Mouse (Mus musculus): ENCODE data around the gene Osr1. TPM values are rescaled to one million over a fixed set of nuclear protein-coding genes. Genes with fewer than 3 reads are reported as not detected.

Gene Osr1
- polyA plus RNA-seq, 1 experiment, result 0.77 TPM

- no peaks in the 10 kb centered on the region for H3K36me3 ChIP-seq (ENCODE audit: control insufficient read depth, insufficient read depth, low read length)
- H3K4me1 ChIP-seq (ENCODE audit: control insufficient read depth, insufficient read depth, insufficient read length), result no peaks in the 10 kb centered on the region
- peaks cover 7% of the 10 kb centered on the region; the same call in 1 of the 2 replicates for H3K27me3 ChIP-seq (ENCODE audit: control insufficient read depth, insufficient read depth, low read length)
- 9% methylated on average over 7 of the region's 7 CpGs for WGBS
- H3K4me3 ChIP-seq (ENCODE audit: extremely low read depth, insufficient read depth, insufficient read length), result no peak overlapping the region
- H3K27ac ChIP-seq (ENCODE audit: insufficient read depth, low read length), result no peak overlapping the region
- DNase-seq (ENCODE audit: low read depth in 1 of 2, low spot score in 2 of 2), result no peak
- no peak for TF ChIP-seq CTCF (IDR thresholded peaks at IDR 0.05; ENCODE audit: extremely low read depth, insufficient read depth, insufficient read length, insufficient replicate concordance)
- no peak for TF ChIP-seq POLR2A (IDR thresholded peaks at IDR 0.05; ENCODE audit: low read depth, low read length)
Observed at GRCm38 (mm10) chr12:9585085-9585453, 15.2 kb downstream of the Osr1 start.

- H3K36me3 ChIP-seq (ENCODE audit: control insufficient read depth, insufficient read depth, low read length), result no peaks in the 10 kb centered on the region
- H3K27me3 ChIP-seq (ENCODE audit: control insufficient read depth, insufficient read depth, low read length), result no peaks in the 10 kb centered on the region
- no peak for DNase-seq (ENCODE audit: low read depth in 1 of 2, low spot score in 2 of 2)
- no peak for TF ChIP-seq POLR2A (IDR thresholded peaks at IDR 0.05; ENCODE audit: low read depth, low read length)
- no peak for TF ChIP-seq CTCF (IDR thresholded peaks at IDR 0.05; ENCODE audit: extremely low read depth, insufficient read depth, insufficient read length, insufficient replicate concordance)
- no peak overlapping the region for H3K4me3 ChIP-seq (ENCODE audit: extremely low read depth, insufficient read depth, insufficient read length)
- H3K27ac ChIP-seq (ENCODE audit: insufficient read depth, low read length), result no peak overlapping the region
- no peaks in the 10 kb centered on the region for H3K4me1 ChIP-seq (ENCODE audit: control insufficient read depth, insufficient read depth, insufficient read length)
- WGBS, result 82% methylated on average over 1 of the region's 1 CpGs
Observed at GRCm38 (mm10) chr12:9587732-9588131, 17.8 kb downstream of the Osr1 start.

GRCm38 (mm10) chr12:9589561-9590134, 19.7 kb downstream of the Osr1 start:
- no peak overlapping the region for H3K4me3 ChIP-seq (ENCODE audit: extremely low read depth, insufficient read depth, insufficient read length)
- no peaks in the 10 kb centered on the region for H3K4me1 ChIP-seq (ENCODE audit: control insufficient read depth, insufficient read depth, insufficient read length)
- no peak overlapping the region for H3K27ac ChIP-seq (ENCODE audit: insufficient read depth, low read length)
- 68% methylated on average over 7 of the region's 7 CpGs for WGBS
- no peaks in the 10 kb centered on the region for H3K27me3 ChIP-seq (ENCODE audit: control insufficient read depth, insufficient read depth, low read length)
- DNase-seq (ENCODE audit: low read depth in 1 of 2, low spot score in 2 of 2), result no peak
- TF ChIP-seq CTCF (IDR thresholded peaks at IDR 0.05; ENCODE audit: extremely low read depth, insufficient read depth, insufficient read length, insufficient replicate concordance) (no peak), POLR2A (IDR thresholded peaks at IDR 0.05; ENCODE audit: low read depth, low read length) (no peak)
- no peaks in the 10 kb centered on the region for H3K36me3 ChIP-seq (ENCODE audit: control insufficient read depth, insufficient read depth, low read length)

- DNase-seq (ENCODE audit: low read depth in 1 of 2, low spot score in 2 of 2), result no peak
- H3K4me3 ChIP-seq (ENCODE audit: extremely low read depth, insufficient read depth, insufficient read length), result no peak overlapping the region
- H3K36me3 ChIP-seq (ENCODE audit: control insufficient read depth, insufficient read depth, low read length), result no peaks in the 10 kb centered on the region
- H3K27me3 ChIP-seq (ENCODE audit: control insufficient read depth, insufficient read depth, low read length), result no peaks in the 10 kb centered on the region
- no peak for TF ChIP-seq POLR2A (IDR thresholded peaks at IDR 0.05; ENCODE audit: low read depth, low read length)
- no peak for TF ChIP-seq CTCF (IDR thresholded peaks at IDR 0.05; ENCODE audit: extremely low read depth, insufficient read depth, insufficient read length, insufficient replicate concordance)
- WGBS, result 75% methylated on average over 3 of the region's 3 CpGs
- H3K27ac ChIP-seq (ENCODE audit: insufficient read depth, low read length), result no peak overlapping the region
- no peaks in the 10 kb centered on the region for H3K4me1 ChIP-seq (ENCODE audit: control insufficient read depth, insufficient read depth, insufficient read length)
Observed at GRCm38 (mm10) chr12:9591141-9591540, 21.2 kb downstream of the Osr1 start.

- Histone ChIP-seq H3K27ac (ENCODE audit: insufficient read depth, low read length) (no peak overlapping the region), H3K27me3 (ENCODE audit: control insufficient read depth, insufficient read depth, low read length) (no peaks in the 10 kb centered on the region), H3K4me3 (ENCODE audit: extremely low read depth, insufficient read depth, insufficient read length) (no peak overlapping the region), H3K4me1 (ENCODE audit: control insufficient read depth, insufficient read depth, insufficient read length) (no peaks in the 10 kb centered on the region), H3K36me3 (ENCODE audit: control insufficient read depth, insufficient read depth, low read length) (no peaks in the 10 kb centered on the region)
- TF ChIP-seq POLR2A (IDR thresholded peaks at IDR 0.05; ENCODE audit: low read depth, low read length) (no peak), CTCF (IDR thresholded peaks at IDR 0.05; ENCODE audit: extremely low read depth, insufficient read depth, insufficient read length, insufficient replicate concordance) (no peak)
- no peak for DNase-seq (ENCODE audit: low read depth in 1 of 2, low spot score in 2 of 2)
Observed at GRCm38 (mm10) chr12:9598219-9598618, 28.3 kb downstream of the Osr1 start.

Data from spleen, adult 2 months (tissue).